Mouse (Mus musculus) stomach, postnatal 0 days (tissue): ENCODE results near the gene Arhgap6. TPM values are rescaled to one million over a fixed set of nuclear protein-coding genes. Genes with fewer than 3 reads are reported as not detected.

ENCODE experiments used
- ATAC-seq: fragments of 200-750 bp; cut with Nextera tagmentation; 2 replicates; pipeline ENCODE4 v1.8.0; 2017; ENCODE audit not compliant: low FRiP score, low TSS enrichment
- DNase-seq: peaks from one replicate; pipeline ENCODE4 v3.0.0-alpha.2; 2016; ENCODE audit warnings: low spot score
- H3K27ac ChIP-seq: fragments of 300-500 bp; sonication (generic); replicated peaks from 2 replicates; pipeline ENCODE4 v1.5.1; 2014; ENCODE audit warnings: mild to moderate bottlenecking, control low read depth
- H3K27me3 ChIP-seq: fragments of 300-500 bp; sonication (generic); 2 replicates; pipeline ENCODE4 v1.6.1; 2014; ENCODE audit warnings: low read length; ENCODE audit not compliant: control insufficient read depth, insufficient read depth
- H3K36me3 ChIP-seq: fragments of 300-500 bp; sonication (generic); 2 replicates; pipeline ENCODE4 v1.6.1; 2014; ENCODE audit warnings: low read length, mixed read lengths; ENCODE audit not compliant: control insufficient read depth, insufficient read depth
- H3K4me1 ChIP-seq: fragments of 300-500 bp; sonication (generic); replicated peaks from 2 replicates; pipeline ENCODE4 v1.6.1; 2014; ENCODE audit warnings: antibody characterized with exemption; ENCODE audit not compliant: control insufficient read depth, insufficient read depth
- H3K4me2 ChIP-seq: fragments of 300-500 bp; sonication (generic); replicated peaks from 2 replicates; pipeline ENCODE4 v1.6.1; 2014; ENCODE audit warnings: low read depth, mild to moderate bottlenecking, control low read depth, moderate library complexity
- H3K4me3 ChIP-seq: fragments of 300-500 bp; sonication (generic); 2 replicates; pipeline ENCODE4 v1.5.1; 2014; ENCODE audit warnings: low read depth, low read length, control low read depth
- H3K9ac ChIP-seq: fragments of 300-500 bp; sonication (generic); 2 replicates; pipeline ENCODE4 v1.6.1; 2014; ENCODE audit warnings: mild to moderate bottlenecking, low read length, control low read depth, mixed read lengths
- H3K9me3 ChIP-seq: fragments of 300-500 bp; sonication (generic); 2 replicates; pipeline ENCODE4 v1.6.1; 2016; ENCODE audit warnings: low read length; ENCODE audit not compliant: control insufficient read depth
- CTCF ChIP-seq: IDR thresholded peaks from 2 replicates; pipeline ENCODE4 v1.5.1; 2016; ENCODE audit warnings: antibody characterized with exemption, low read depth, mild to moderate bottlenecking, moderate library complexity
- EP300 ChIP-seq: optimal IDR thresholded peaks from 2 replicates; pipeline ENCODE3; 2016; ENCODE audit warnings: antibody characterized with exemption
- WGBS: fragments of 180-500 bp; shearing (Covaris S2); extraction: QIAGEN DNeasy Blood & Tissue Kit; methylation state at CpG from one replicate; pipeline ENCODE4 v1.1.7; 2014; 5-methylcytosine and 5-hydroxymethylcytosine counted together
- polyA plus RNA-seq: library from polyadenylated mRNA; unstranded; fragments of >200 nt; fragmentation: Nextera tagmentation; extraction: Ambion mirVana; gene quantifications from 2 replicates; pipeline ENCODE4 v1.2.1, GENCODE M21; 2015

Gene Arhgap6
- polyA plus RNA-seq, 1 experiment from 2014 or later, result 5.0 TPM

DNA sequence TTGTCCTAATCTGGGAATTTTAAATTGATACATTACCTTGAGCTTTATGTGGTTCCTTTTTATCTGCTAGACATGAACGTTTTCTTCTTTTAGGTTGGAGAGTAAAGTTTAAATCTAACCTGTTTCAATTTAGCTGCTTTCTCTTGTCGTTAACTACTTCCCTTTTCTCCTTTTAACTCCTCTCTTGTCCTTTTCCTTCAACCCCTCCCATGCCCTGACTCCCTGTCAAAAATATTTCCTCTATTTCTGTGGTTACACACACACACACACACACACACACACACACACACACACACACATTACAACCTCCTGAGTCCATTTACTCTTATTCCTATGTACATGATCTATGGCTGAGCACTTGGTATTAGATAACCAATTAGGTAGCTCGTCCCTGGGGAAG, 24.0 kb downstream of the Arhgap6 start:
- DNase-seq (no peak), ATAC-seq (no peak)
- no peak overlapping the region for H3K27ac ChIP-seq
- no peaks in the 10 kb centered on the region for H3K9me3 ChIP-seq
- no peak overlapping the region for H3K4me2 ChIP-seq
- H3K27me3 ChIP-seq, result no peaks in the 10 kb centered on the region
- 62% methylated on average over 3 of the region's 3 CpGs for WGBS
- TF ChIP-seq CTCF, result no peak
- no peak for TF ChIP-seq EP300
- H3K36me3 ChIP-seq, result no peaks in the 10 kb centered on the region
- no peak overlapping the region for H3K4me3 ChIP-seq
- H3K9ac ChIP-seq, result no peak overlapping the region
- no peaks in the 10 kb centered on the region for H3K4me1 ChIP-seq

DNA sequence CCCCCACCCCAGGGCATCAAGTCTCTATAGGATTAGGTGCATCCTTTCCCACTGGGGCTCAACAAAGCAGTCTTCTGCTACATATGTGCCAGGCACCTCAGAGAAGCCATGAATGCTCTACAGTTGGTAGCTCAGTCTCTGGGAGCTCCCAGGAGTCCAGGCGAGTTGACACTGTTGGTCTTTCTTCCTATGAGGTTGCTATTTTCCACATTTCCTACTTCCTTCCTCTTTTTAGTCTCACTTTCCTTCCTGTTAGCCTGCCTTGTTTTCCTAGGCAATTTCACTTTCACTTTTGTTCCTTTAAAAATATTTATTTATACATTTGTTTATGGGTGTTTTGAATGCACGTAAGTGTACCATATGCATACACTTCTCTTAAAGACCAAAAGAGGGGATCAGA, 29.3 kb downstream of the Arhgap6 start:
- Histone ChIP-seq H3K27me3 (no peaks in the 10 kb centered on the region), H3K9ac (no peak overlapping the region), H3K36me3 (no peaks in the 10 kb centered on the region), H3K4me1 (no peaks in the 10 kb centered on the region), H3K27ac (no peak overlapping the region), H3K4me3 (no peak overlapping the region), H3K9me3 (no peaks in the 10 kb centered on the region), H3K4me2 (no peak overlapping the region)
- TF ChIP-seq CTCF (no peak), EP300 (no peak)
- 84% methylated on average over 2 of the region's 2 CpGs for WGBS
- ATAC-seq (no peak), DNase-seq (no peak)

DNA sequence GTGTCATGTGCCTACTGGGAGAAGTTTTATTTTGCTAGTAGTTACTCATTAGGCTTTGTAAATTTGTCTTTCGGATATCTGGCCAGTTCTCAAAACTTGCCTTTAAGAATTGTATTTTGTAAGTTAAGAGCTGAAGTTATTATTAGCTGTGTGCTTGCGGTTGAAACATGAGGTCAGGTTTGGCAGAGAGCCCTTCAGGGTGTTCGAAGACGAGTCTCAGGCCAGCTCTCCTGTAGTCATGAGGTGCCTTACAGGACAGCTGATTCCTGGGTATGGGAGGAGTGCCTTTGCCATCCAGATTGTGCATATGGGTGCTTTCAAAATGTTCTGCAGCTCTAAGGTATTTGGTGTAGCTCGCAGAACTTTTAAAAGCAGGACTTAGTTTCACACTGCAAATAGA, 37.4 kb downstream of the Arhgap6 start:
- WGBS, result 61% methylated on average over 5 of the region's 5 CpGs
- no peak overlapping the region for H3K27ac ChIP-seq
- H3K4me1 ChIP-seq, result no peaks in the 10 kb centered on the region
- no peak for ATAC-seq
- H3K4me2 ChIP-seq, result no peak overlapping the region
- H3K27me3 ChIP-seq, result no peaks in the 10 kb centered on the region
- no peak overlapping the region for H3K9ac ChIP-seq
- no peak for DNase-seq
- no peaks in the 10 kb centered on the region for H3K9me3 ChIP-seq
- no peaks in the 10 kb centered on the region for H3K36me3 ChIP-seq
- TF ChIP-seq CTCF (no peak), EP300 (no peak)
- H3K4me3 ChIP-seq, result no peak overlapping the region

DNA sequence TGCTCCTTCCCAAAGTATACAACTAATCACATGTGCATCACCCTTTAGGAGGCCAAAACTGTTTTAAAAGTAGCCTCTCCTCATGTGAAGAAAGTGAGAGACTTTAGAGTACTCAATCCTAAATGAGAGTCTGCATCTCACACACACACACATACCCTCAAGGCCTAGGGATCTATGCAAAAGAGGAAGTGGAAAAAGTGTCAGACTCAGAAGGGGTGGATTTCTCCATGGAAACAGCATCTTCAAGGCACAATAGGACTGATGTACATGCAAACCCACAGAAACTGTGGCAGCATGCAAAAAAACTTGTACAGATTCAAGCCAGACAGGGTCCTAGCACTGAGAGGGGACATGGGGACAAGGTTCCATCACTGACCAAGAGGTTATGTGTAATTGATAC, 53.2 kb downstream of the Arhgap6 start:
- DNase-seq (no peak), ATAC-seq (no peak)
- Histone ChIP-seq H3K4me2 (no peak overlapping the region), H3K9me3 (no peaks in the 10 kb centered on the region), H3K27me3 (no peaks in the 10 kb centered on the region), H3K4me3 (no peak overlapping the region), H3K4me1 (no peaks in the 10 kb centered on the region), H3K9ac (no peak overlapping the region), H3K36me3 (no peaks in the 10 kb centered on the region), H3K27ac (no peak overlapping the region)
- TF ChIP-seq EP300, result no peak
- no peak for TF ChIP-seq CTCF

DNA sequence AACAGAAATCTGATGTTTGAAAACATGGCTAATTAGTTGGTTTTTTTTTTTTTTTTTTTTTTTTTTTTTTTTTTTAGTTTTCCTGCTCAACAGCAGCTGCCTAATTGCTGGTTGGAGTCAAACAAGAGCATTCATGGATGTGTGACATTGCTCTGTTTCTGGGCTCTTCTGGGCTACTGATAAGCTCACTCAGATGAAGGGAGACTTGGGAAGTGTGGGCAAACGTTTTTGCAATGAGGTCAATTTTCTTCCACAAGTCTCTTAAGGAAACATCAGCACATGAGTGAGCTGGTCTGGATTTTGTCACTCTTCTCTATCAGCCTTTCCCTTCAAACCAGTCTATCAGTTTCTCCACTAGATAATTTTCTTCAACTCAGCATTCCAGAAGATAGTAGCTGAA, 79.8 kb downstream of the Arhgap6 start:
- no peaks in the 10 kb centered on the region for H3K27me3 ChIP-seq
- whole genome bisulfite sequencing, result 21% methylated on average over 1 of the region's 1 CpGs
- H3K27ac ChIP-seq, result no peak overlapping the region
- H3K9me3 ChIP-seq, result no peaks in the 10 kb centered on the region
- ATAC-seq (no peak), DNase-seq (no peak)
- no peak overlapping the region for H3K4me3 ChIP-seq
- no peaks in the 10 kb centered on the region for H3K36me3 ChIP-seq
- H3K4me1 ChIP-seq, result no peaks in the 10 kb centered on the region
- H3K4me2 ChIP-seq, result no peak overlapping the region
- H3K9ac ChIP-seq, result no peak overlapping the region
- no peak for TF ChIP-seq CTCF
- no peak for TF ChIP-seq EP300

DNA sequence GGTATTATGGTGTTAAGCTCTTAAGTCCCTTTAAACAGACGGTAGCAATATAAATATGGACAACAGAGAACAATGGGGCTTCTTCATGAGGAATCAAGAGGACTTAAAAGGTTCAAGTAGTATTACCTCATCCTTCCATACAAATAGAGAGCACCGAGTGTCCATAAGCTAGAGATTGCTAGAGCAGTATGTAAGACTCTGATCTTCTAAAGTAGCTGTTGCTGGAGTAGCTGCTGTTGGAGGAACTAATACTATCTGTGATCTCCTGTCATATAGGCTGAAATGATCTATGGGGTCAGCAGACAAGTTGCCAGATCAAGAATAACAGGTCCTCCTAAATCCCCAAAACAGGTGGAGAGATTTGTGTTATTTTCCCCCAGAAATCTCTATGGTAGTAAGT, 108.7 kb downstream of the Arhgap6 start:
- 62% methylated on average over 2 of the region's 2 CpGs for WGBS
- Histone ChIP-seq H3K4me3 (no peak overlapping the region), H3K9me3 (no peaks in the 10 kb centered on the region), H3K9ac (no peak overlapping the region), H3K4me1 (no peaks in the 10 kb centered on the region), H3K27ac (no peak overlapping the region), H3K27me3 (no peaks in the 10 kb centered on the region), H3K36me3 (no peaks in the 10 kb centered on the region), H3K4me2 (no peak overlapping the region)
- TF ChIP-seq CTCF (no peak), EP300 (no peak)
- DNase-seq (no peak), ATAC-seq (no peak)
